Mouse (Mus musculus): ENCODE results near the gene Slc36a2.
"Not testable (repeated sequence)": the region's sequence is repeated elsewhere in the genome, so short reads cannot be mapped to it uniquely, and the experiment has no call there.

The Slc36a2 gene

GRCm38 (mm10) chr11:55136770-55137547, 47.9 kb downstream of the Slc36a2 start:
- ATAC-seq (ENCODE audit: insufficient number of reproducible peaks, low FRiP score, low TSS enrichment): no peak

GRCm38 (mm10) chr11:55134871-55135270, 50.0 kb downstream of the Slc36a2 start:
- ATAC-seq (ENCODE audit: insufficient number of reproducible peaks, low FRiP score, low TSS enrichment): no peak

GRCm38 (mm10) chr11:55134407-55134806, 50.5 kb downstream of the Slc36a2 start:
- ATAC-seq (ENCODE audit: insufficient number of reproducible peaks, low FRiP score, low TSS enrichment): no peak

- no peak for ATAC-seq (ENCODE audit: insufficient number of reproducible peaks, low FRiP score, low TSS enrichment)
Measured at GRCm38 (mm10) chr11:55133204-55133603, 51.7 kb downstream of the Slc36a2 start.

- ATAC-seq (ENCODE audit: insufficient number of reproducible peaks, low FRiP score, low TSS enrichment): no peak
Measured at GRCm38 (mm10) chr11:55131946-55132345, 52.9 kb downstream of the Slc36a2 start.

GRCm38 (mm10) chr11:55131077-55131742, 53.7 kb downstream of the Slc36a2 start:
- ATAC-seq (ENCODE audit: insufficient number of reproducible peaks, low FRiP score, low TSS enrichment): no peak

- ATAC-seq (ENCODE audit: insufficient number of reproducible peaks, low FRiP score, low TSS enrichment): no peak
Measured at GRCm38 (mm10) chr11:55128411-55128810, 56.5 kb downstream of the Slc36a2 start.

- no peak for ATAC-seq (ENCODE audit: insufficient number of reproducible peaks, low FRiP score, low TSS enrichment)
Measured at GRCm38 (mm10) chr11:55127937-55128336, 56.9 kb downstream of the Slc36a2 start.

- ATAC-seq (ENCODE audit: insufficient number of reproducible peaks, low FRiP score, low TSS enrichment): no peak
Measured at GRCm38 (mm10) chr11:55126663-55127062, 58.2 kb downstream of the Slc36a2 start.

GRCm38 (mm10) chr11:55121430-55121829, 63.4 kb downstream of the Slc36a2 start:
- ATAC-seq (ENCODE audit: insufficient number of reproducible peaks, low FRiP score, low TSS enrichment): no peak

- no peak for ATAC-seq (ENCODE audit: insufficient number of reproducible peaks, low FRiP score, low TSS enrichment)
Measured at GRCm38 (mm10) chr11:55120821-55121271, 64.0 kb downstream of the Slc36a2 start.

- no peak for ATAC-seq (ENCODE audit: insufficient number of reproducible peaks, low FRiP score, low TSS enrichment)
Measured at GRCm38 (mm10) chr11:55120279-55120678, 64.6 kb downstream of the Slc36a2 start.

GRCm38 (mm10) chr11:55117031-55117430, 67.8 kb downstream of the Slc36a2 start:
- no peak for ATAC-seq (ENCODE audit: insufficient number of reproducible peaks, low FRiP score, low TSS enrichment)

- ATAC-seq (ENCODE audit: insufficient number of reproducible peaks, low FRiP score, low TSS enrichment): no peak
Measured at GRCm38 (mm10) chr11:55116004-55116403, 68.9 kb downstream of the Slc36a2 start.

- ATAC-seq (ENCODE audit: insufficient number of reproducible peaks, low FRiP score, low TSS enrichment): no peak
Measured at GRCm38 (mm10) chr11:55114291-55114690, 70.6 kb downstream of the Slc36a2 start.

- ATAC-seq (ENCODE audit: insufficient number of reproducible peaks, low FRiP score, low TSS enrichment): not testable (repeated sequence)
Measured at GRCm38 (mm10) chr11:55113861-55114250, 71.0 kb downstream of the Slc36a2 start.

- no peak for ATAC-seq (ENCODE audit: insufficient number of reproducible peaks, low FRiP score, low TSS enrichment)
Measured at GRCm38 (mm10) chr11:55113209-55113860, 71.5 kb downstream of the Slc36a2 start.

- no peak for ATAC-seq (ENCODE audit: insufficient number of reproducible peaks, low FRiP score, low TSS enrichment)
Measured at GRCm38 (mm10) chr11:55110566-55111169, 74.2 kb downstream of the Slc36a2 start.

- ATAC-seq (ENCODE audit: insufficient number of reproducible peaks, low FRiP score, low TSS enrichment): no peak
Measured at GRCm38 (mm10) chr11:55109521-55110300, 75.2 kb downstream of the Slc36a2 start.
